Mouse (Mus musculus) limb, embryonic 14.5 days (tissue): ENCODE measurements around the gene Dgkz. TPM values are rescaled to one million over a fixed set of nuclear protein-coding genes. Genes with fewer than 3 reads are reported as not detected.

Source experiments
- ATAC-seq: fragments of 200-750 bp; cut with Nextera tagmentation; 2 replicates; pipeline ENCODE4 v1.8.0; 2017; ENCODE audit warnings: low read depth, moderate number of reproducible peaks, moderate TSS enrichment; ENCODE audit not compliant: low FRiP score
- DNase-seq: peaks from one replicate; pipeline ENCODE4 v3.0.0-alpha.2; 2015; ENCODE audit warnings: low spot score
- H3K27ac ChIP-seq: fragments of 300-500 bp; sonication (generic); replicated peaks from 2 replicates; pipeline ENCODE4 v1.5.1; 2014; ENCODE audit warnings: low read depth, mild to moderate bottlenecking, low read length, moderate library complexity, mixed read lengths
- H3K27me3 ChIP-seq: fragments of 300-500 bp; sonication (generic); 2 replicates; pipeline ENCODE4 v1.6.1; 2014; ENCODE audit warnings: low read length, mixed read lengths; ENCODE audit not compliant: control insufficient read depth, insufficient read depth
- H3K36me3 ChIP-seq: fragments of 300-500 bp; sonication (generic); 2 replicates; pipeline ENCODE4 v1.6.1; 2014; ENCODE audit warnings: mild to moderate bottlenecking, low read length, moderate library complexity, mixed read lengths; ENCODE audit not compliant: control insufficient read depth, insufficient read depth
- H3K4me1 ChIP-seq: fragments of 300-500 bp; sonication (generic); 2 replicates; pipeline ENCODE4 v1.6.1; 2014; ENCODE audit warnings: antibody characterized with exemption, low read length, mixed read lengths; ENCODE audit not compliant: control insufficient read depth, insufficient read depth
- H3K4me2 ChIP-seq: fragments of 300-500 bp; sonication (generic); replicated peaks from 2 replicates; pipeline ENCODE4 v1.6.1; 2014; ENCODE audit warnings: low read depth, mild to moderate bottlenecking, low read length, moderate library complexity; ENCODE audit not compliant: severe bottlenecking
- H3K4me3 ChIP-seq: fragments of 300-500 bp; sonication (generic); replicated peaks from 2 replicates; pipeline ENCODE4 v1.5.1; 2014; ENCODE audit warnings: low read length
- H3K9ac ChIP-seq: fragments of 300-500 bp; sonication (generic); 2 replicates; pipeline ENCODE4 v1.6.1; 2014; ENCODE audit warnings: mild to moderate bottlenecking, low read depth, low read length, moderate library complexity; ENCODE audit not compliant: severe bottlenecking
- H3K9me3 ChIP-seq: fragments of 300-500 bp; sonication (generic); 2 replicates; pipeline ENCODE4 v1.6.1; 2016; ENCODE audit warnings: low read length; ENCODE audit not compliant: control insufficient read depth
- POLR2A ChIP-seq: fragments of 200-500 bp; IDR thresholded peaks from 2 replicates; pipeline ENCODE4 v1.8.0; 2012; ENCODE audit warnings: inconsistent platforms, mild to moderate bottlenecking, moderate library complexity, borderline replicate concordance; ENCODE audit not compliant: insufficient read depth, insufficient read length; ENCODE audit errors: extremely low read depth
- WGBS: fragments of 180-500 bp; shearing (Covaris S2); extraction: QIAGEN DNeasy Blood & Tissue Kit; methylation state at CpG from one replicate; pipeline ENCODE4 v1.1.7; 2014; 5-methylcytosine and 5-hydroxymethylcytosine counted together
- polyA plus RNA-seq, 2 experiments: library from polyadenylated mRNA; depleted of rRNA in 1 of 2; stranded (reverse) in 1 of 2; unstranded in 1 of 2; fragments of >200 nt; fragmentation: Nextera tagmentation in 1 of 2; extraction: Ambion mirVana in 1 of 2; gene quantifications; 2 replicates each; pipeline versions ENCODE4 v1.2.1 to v1.2.3; 2012 to 2014

Dgkz gene
- polyA plus RNA-seq, 2 experiments = 42.4 to 97.1 TPM

- no peak for DNase-seq
- Histone ChIP-seq H3K4me2 (no peak overlapping the region), H3K9me3 (no peaks in the 10 kb centered on the region), H3K4me1 (peaks cover 14% of the 10 kb centered on the region), H3K27ac (no peak overlapping the region), H3K9ac (no peak overlapping the region), H3K36me3 (0 out of 2 replicates have a peak, but pooled peaks cover 2% of the 10 kb centered on the region), H3K27me3 (no peaks in the 10 kb centered on the region), H3K4me3 (no peak overlapping the region)
- no peak for ATAC-seq
- TF ChIP-seq POLR2A = no peak
- 79% methylated on average over 4 of the region's 4 CpGs for WGBS
Observed at GRCm38 (mm10) chr2:91955121-91955591, 20.5 kb downstream of the Dgkz start.

- no peak for TF ChIP-seq POLR2A
- ATAC-seq = no peak
- H3K4me1 ChIP-seq = peaks cover 27% of the 10 kb centered on the region
- H3K36me3 ChIP-seq = no peaks in the 10 kb centered on the region
- WGBS = 25% methylated on average over 5 of the region's 5 CpGs
- no peak overlapping the region for H3K4me3 ChIP-seq
- no peak for DNase-seq
- H3K4me2 ChIP-seq = no peak overlapping the region
- H3K9ac ChIP-seq = no peak overlapping the region
- H3K27me3 ChIP-seq = no peaks in the 10 kb centered on the region
- no peak overlapping the region for H3K27ac ChIP-seq
- H3K9me3 ChIP-seq = no peaks in the 10 kb centered on the region
Observed at GRCm38 (mm10) chr2:91953825-91954224, 21.8 kb downstream of the Dgkz start.

- Histone ChIP-seq H3K4me2 (peak overlapping the region; percentile 35), H3K9ac (peak overlapping the region; percentile 25), H3K27ac (peak overlapping the region; percentile 55; the same call in 1 of the 2 replicates), H3K4me3 (no peak overlapping the region; the same call in 1 of the 2 replicates), H3K9me3 (no peaks in the 10 kb centered on the region), H3K4me1 (peaks cover 22% of the 10 kb centered on the region), H3K27me3 (no peaks in the 10 kb centered on the region), H3K36me3 (no peaks in the 10 kb centered on the region)
- ATAC-seq = peak; percentile 44
- no peak for TF ChIP-seq POLR2A
- WGBS = 13% methylated on average over 15 of the region's 15 CpGs
- DNase-seq = peak; percentile 26
Observed at GRCm38 (mm10) chr2:91950275-91951085, 25.2 kb downstream of the Dgkz start.

- WGBS = 58% methylated on average over 17 of the region's 17 CpGs
- no peak overlapping the region; the same call in 1 of the 2 replicates for H3K4me3 ChIP-seq
- H3K4me1 ChIP-seq = peaks cover 22% of the 10 kb centered on the region
- peak overlapping the region; percentile 35 for H3K4me2 ChIP-seq
- H3K27me3 ChIP-seq = no peaks in the 10 kb centered on the region
- no peaks in the 10 kb centered on the region for H3K9me3 ChIP-seq
- TF ChIP-seq POLR2A = no peak
- DNase-seq = no peak
- peak overlapping the region; percentile 55; the same call in 1 of the 2 replicates for H3K27ac ChIP-seq
- no peaks in the 10 kb centered on the region for H3K36me3 ChIP-seq
- 0 out of 2 replicates have a peak, but pooled peaks have one; percentile 12 for ATAC-seq
- peak overlapping the region; percentile 25 for H3K9ac ChIP-seq
Observed at GRCm38 (mm10) chr2:91949411-91950274, 26.0 kb downstream of the Dgkz start.

GRCm38 (mm10) chr2:91948792-91949241 is 26.8 kb downstream of the Dgkz start:
- WGBS = 69% methylated on average over 3 of the region's 3 CpGs
- DNase-seq = peak; percentile 25
- no peak for TF ChIP-seq POLR2A
- no peaks in the 10 kb centered on the region for H3K27me3 ChIP-seq
- H3K27ac ChIP-seq = no peak overlapping the region
- no peak overlapping the region for H3K4me2 ChIP-seq
- H3K9ac ChIP-seq = peak overlapping the region; percentile 8; the same call in 1 of the 2 replicates
- no peaks in the 10 kb centered on the region for H3K36me3 ChIP-seq
- H3K4me3 ChIP-seq = no peak overlapping the region
- H3K4me1 ChIP-seq = peaks cover 25% of the 10 kb centered on the region
- no peaks in the 10 kb centered on the region for H3K9me3 ChIP-seq
- no peak for ATAC-seq
